Mouse (Mus musculus): ENCODE data around the gene Skil. TPM values are rescaled to one million over a fixed set of nuclear protein-coding genes. Genes with fewer than 3 reads are reported as not detected.

Gene Skil
- total RNA-seq (2014; rRNA removed): 46.2 and 51.3 TPM in 2 replicates
- 17.2 and 22.7 TPM in 2 replicates for polyA plus RNA-seq (2015; fragmentation: Nextera tagmentation; extraction: Ambion mirVana)

DNA sequence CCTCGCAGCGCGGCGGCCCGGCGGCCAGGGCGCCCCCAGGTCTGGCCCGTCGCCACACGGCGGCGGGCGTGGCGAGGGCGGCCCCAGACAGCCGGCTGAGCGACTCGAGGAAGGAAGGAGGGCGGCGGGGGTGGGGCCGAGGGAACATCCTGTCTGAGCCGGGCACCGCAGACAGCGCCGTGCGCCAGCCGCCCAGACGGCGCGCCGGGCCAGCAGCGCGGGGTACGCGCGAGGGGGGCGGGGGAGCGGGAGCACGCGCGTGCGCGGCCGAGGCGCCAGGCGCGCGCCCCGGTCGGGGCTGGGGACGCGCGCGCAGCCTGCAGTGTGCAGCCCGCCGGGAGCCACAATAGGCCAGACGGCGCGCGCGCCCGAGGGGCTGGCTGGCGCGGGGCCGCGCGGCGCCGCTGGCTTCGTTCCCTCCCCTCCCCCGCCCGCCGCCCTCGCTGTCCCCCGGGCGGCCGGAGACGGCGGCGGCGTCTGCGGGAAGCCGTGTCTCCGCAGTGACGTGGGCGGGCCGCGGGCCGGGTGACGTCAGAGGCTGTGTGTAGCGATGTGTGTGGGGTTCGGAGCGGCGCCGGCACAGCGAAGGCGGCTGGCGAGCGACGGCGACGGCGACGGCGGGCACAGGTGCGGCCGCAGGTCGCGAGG, at the start of gene Skil:
Skil (plus strand) TSS at position 528 of the 648 bp plus-strand sequence.
- H3K4me3 ChIP-seq (ENCODE audit: low read depth, low read length): peak within 1 kb of the TSS; percentile 74
- H3K4me1 ChIP-seq (ENCODE audit: insufficient read depth): peaks cover 18% of the 10 kb centered on the region; the same call in 1 of the 2 replicates
- peak within 1 kb of the TSS; percentile 86 for H3K9ac ChIP-seq
- no peaks in the 10 kb centered on the region for H3K9me3 ChIP-seq (ENCODE audit: low read length)
- 1% methylated on average over 30 of the region's 109 CpGs for WGBS
- H3K27me3 ChIP-seq (ENCODE audit: insufficient read depth, low read length): no peaks in the 10 kb centered on the region
- ATAC-seq (peak; percentile 91), DNase-seq (peak; percentile 97)
- peak within 1 kb of the TSS; percentile 99 for H3K27ac ChIP-seq (ENCODE audit: low read depth, low read length)
- H3K4me2 ChIP-seq (ENCODE audit: low read depth): peak within 1 kb of the TSS; percentile 92
- no peak for TF ChIP-seq CTCF (IDR thresholded peaks at IDR 0.05; ENCODE audit: low read depth)
- peaks cover 4% of the 10 kb centered on the region; the same call in 1 of the 2 replicates for H3K36me3 ChIP-seq (ENCODE audit: insufficient read depth)

DNA sequence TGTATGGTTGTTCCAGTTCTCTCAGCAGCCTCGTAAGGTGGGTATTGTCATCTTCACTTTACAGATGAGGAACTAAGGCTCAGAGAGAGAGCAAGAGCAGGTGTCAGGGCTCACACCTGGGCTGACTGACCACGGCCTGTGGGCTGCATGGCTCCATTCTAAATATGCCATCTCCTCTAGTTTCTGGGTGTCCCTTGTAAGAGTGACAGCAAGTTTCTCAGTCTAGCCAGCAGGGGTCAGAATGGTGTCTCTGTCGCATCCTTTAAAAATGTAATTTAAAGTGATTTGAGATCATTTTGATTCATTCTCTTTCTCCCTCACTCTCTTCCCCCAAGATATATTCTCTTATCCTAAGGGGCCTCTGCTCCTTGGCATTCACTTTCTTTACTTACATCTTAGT, 47.6 kb upstream of the Skil start:
- H3K4me2 ChIP-seq (ENCODE audit: low read depth): no peak overlapping the region
- H3K4me1 ChIP-seq (ENCODE audit: insufficient read depth): no peaks in the 10 kb centered on the region
- peak; percentile 36; the same call in 1 of the 2 replicates for ATAC-seq
- H3K9ac ChIP-seq: no peak overlapping the region
- no peaks in the 10 kb centered on the region for H3K9me3 ChIP-seq (ENCODE audit: low read length)
- H3K27me3 ChIP-seq (ENCODE audit: insufficient read depth, low read length): no peaks in the 10 kb centered on the region
- H3K27ac ChIP-seq (ENCODE audit: low read depth, low read length): no peak overlapping the region
- DNase-seq: peak; percentile 57
- no peak overlapping the region for H3K4me3 ChIP-seq (ENCODE audit: low read depth, low read length)
- TF ChIP-seq CTCF (IDR thresholded peaks at IDR 0.05; ENCODE audit: low read depth): peak; percentile 68
- WGBS: 77% methylated on average over 3 of the region's 3 CpGs
- peaks cover 18% of the 10 kb centered on the region for H3K36me3 ChIP-seq (ENCODE audit: insufficient read depth)

DNA sequence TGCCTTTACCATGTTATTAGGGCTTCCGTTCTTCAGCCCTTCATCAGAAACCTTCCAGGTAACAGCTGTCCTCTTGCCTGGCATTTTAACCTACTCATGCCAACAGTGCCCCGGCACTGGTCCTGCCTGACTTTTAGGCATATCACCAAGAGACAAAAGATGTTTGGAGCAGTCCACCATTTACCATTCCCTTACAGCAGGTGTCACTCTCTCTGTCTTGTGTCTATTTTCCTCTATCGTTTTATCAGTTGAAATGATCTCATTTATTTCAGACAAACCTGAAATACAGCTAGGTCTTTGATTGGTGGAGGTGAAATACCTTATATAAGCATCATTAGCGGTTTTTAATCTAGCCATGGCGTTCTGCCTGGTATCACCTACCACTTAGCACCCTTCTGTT, 45.8 kb upstream of the Skil start:
- H3K27me3 ChIP-seq (ENCODE audit: insufficient read depth, low read length): no peaks in the 10 kb centered on the region
- H3K4me2 ChIP-seq (ENCODE audit: low read depth): no peak overlapping the region
- 75% methylated on average over 5 of the region's 5 CpGs for WGBS
- no peak overlapping the region for H3K27ac ChIP-seq (ENCODE audit: low read depth, low read length)
- H3K4me1 ChIP-seq (ENCODE audit: insufficient read depth): no peaks in the 10 kb centered on the region
- H3K36me3 ChIP-seq (ENCODE audit: insufficient read depth): peaks cover 7% of the 10 kb centered on the region; the same call in 1 of the 2 replicates
- H3K4me3 ChIP-seq (ENCODE audit: low read depth, low read length): no peak overlapping the region
- no peaks in the 10 kb centered on the region for H3K9me3 ChIP-seq (ENCODE audit: low read length)
- TF ChIP-seq CTCF (IDR thresholded peaks at IDR 0.05; ENCODE audit: low read depth): peak; percentile 45
- no peak overlapping the region for H3K9ac ChIP-seq
- no peak for DNase-seq
- ATAC-seq: peak; percentile 8; the same call in 1 of the 2 replicates

DNA sequence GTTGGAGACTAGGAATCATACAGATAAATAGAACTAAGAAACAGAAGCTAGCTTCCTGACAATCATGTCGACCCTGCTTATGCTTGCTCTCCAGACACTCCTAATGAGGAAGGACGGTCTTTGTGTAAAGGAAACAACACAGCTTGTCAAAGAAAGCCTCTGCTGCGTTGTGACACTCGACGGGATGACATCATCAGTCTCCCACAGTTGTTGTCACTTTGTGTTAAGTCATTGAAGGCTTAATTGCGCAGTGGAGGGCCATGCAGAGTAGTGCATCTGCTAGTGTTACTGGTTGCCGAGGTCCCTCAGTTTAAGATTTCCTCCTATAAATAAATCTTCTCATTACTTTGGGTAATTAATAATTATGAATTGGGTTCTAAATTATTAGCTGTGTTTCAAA, 44.5 kb upstream of the Skil start:
- no peak overlapping the region for H3K4me2 ChIP-seq (ENCODE audit: low read depth)
- H3K27me3 ChIP-seq (ENCODE audit: insufficient read depth, low read length): no peaks in the 10 kb centered on the region
- H3K9me3 ChIP-seq (ENCODE audit: low read length): no peaks in the 10 kb centered on the region
- no peaks in the 10 kb centered on the region for H3K4me1 ChIP-seq (ENCODE audit: insufficient read depth)
- no peak for DNase-seq
- no peak overlapping the region for H3K4me3 ChIP-seq (ENCODE audit: low read depth, low read length)
- 0 out of 2 replicates have a peak, but pooled peaks cover 3% of the 10 kb centered on the region for H3K36me3 ChIP-seq (ENCODE audit: insufficient read depth)
- ATAC-seq: peak; percentile 44
- TF ChIP-seq CTCF (IDR thresholded peaks at IDR 0.05; ENCODE audit: low read depth): no peak
- WGBS: 23% methylated on average over 7 of the region's 7 CpGs
- no peak overlapping the region for H3K9ac ChIP-seq
- no peak overlapping the region for H3K27ac ChIP-seq (ENCODE audit: low read depth, low read length)

DNA sequence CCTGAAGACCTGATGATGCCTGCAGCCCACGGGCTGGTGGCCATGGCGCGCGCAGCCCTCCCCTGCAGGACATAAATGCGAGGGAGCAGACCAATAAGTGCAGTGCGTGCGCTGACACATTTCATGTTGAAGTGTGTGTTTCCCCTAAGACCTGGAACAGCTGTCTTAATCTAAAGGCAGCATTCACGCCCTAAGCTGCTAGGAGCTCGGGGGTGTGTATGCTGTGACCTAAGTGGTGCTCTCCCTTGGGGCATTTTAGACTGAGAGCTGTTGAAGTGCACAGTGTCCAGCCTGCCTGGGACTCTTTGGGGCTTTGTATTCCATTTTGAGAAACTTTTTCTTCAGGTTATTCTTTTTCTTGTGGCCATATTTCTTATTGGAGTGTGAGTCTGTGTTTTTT, 43.1 kb upstream of the Skil start:
- H3K4me1 ChIP-seq (ENCODE audit: insufficient read depth): no peaks in the 10 kb centered on the region
- no peaks in the 10 kb centered on the region for H3K9me3 ChIP-seq (ENCODE audit: low read length)
- ATAC-seq: no peak
- 79% methylated on average over 9 of the region's 9 CpGs for WGBS
- no peak overlapping the region for H3K9ac ChIP-seq
- H3K4me2 ChIP-seq (ENCODE audit: low read depth): no peak overlapping the region
- H3K27me3 ChIP-seq (ENCODE audit: insufficient read depth, low read length): no peaks in the 10 kb centered on the region
- no peak overlapping the region for H3K4me3 ChIP-seq (ENCODE audit: low read depth, low read length)
- H3K27ac ChIP-seq (ENCODE audit: low read depth, low read length): no peak overlapping the region
- 0 out of 2 replicates have a peak, but pooled peaks cover 3% of the 10 kb centered on the region for H3K36me3 ChIP-seq (ENCODE audit: insufficient read depth)
- TF ChIP-seq CTCF (IDR thresholded peaks at IDR 0.05; ENCODE audit: low read depth): no peak
- no peak for DNase-seq

DNA sequence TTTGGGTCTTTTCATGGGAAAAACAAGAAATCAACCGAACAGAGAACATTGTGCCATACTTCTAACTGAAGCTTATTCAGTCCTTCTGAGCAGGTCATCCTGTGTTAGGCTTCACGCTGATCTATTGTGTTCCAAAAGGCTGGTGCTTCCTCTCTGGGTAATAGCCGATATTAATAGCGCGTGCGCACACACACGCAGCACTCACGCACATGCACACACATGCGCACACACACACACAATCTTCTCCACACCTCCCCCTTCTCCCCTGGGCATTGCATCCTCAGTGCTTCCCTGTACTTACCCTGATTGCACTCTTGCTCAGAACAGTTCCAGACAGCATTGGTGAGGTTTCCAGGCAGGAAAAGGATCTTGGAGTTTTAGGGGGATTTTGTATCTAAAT, 41.7 kb upstream of the Skil start:
- no peak overlapping the region for H3K4me3 ChIP-seq (ENCODE audit: low read depth, low read length)
- 89% methylated on average over 9 of the region's 9 CpGs for WGBS
- ATAC-seq (no peak), DNase-seq (no peak)
- TF ChIP-seq CTCF (IDR thresholded peaks at IDR 0.05; ENCODE audit: low read depth): no peak
- no peaks in the 10 kb centered on the region for H3K9me3 ChIP-seq (ENCODE audit: low read length)
- no peak overlapping the region for H3K27ac ChIP-seq (ENCODE audit: low read depth, low read length)
- no peak overlapping the region for H3K4me2 ChIP-seq (ENCODE audit: low read depth)
- H3K4me1 ChIP-seq (ENCODE audit: insufficient read depth): no peaks in the 10 kb centered on the region
- no peak overlapping the region for H3K9ac ChIP-seq
- 0 out of 2 replicates have a peak, but pooled peaks cover 3% of the 10 kb centered on the region for H3K36me3 ChIP-seq (ENCODE audit: insufficient read depth)
- no peaks in the 10 kb centered on the region for H3K27me3 ChIP-seq (ENCODE audit: insufficient read depth, low read length)

DNA sequence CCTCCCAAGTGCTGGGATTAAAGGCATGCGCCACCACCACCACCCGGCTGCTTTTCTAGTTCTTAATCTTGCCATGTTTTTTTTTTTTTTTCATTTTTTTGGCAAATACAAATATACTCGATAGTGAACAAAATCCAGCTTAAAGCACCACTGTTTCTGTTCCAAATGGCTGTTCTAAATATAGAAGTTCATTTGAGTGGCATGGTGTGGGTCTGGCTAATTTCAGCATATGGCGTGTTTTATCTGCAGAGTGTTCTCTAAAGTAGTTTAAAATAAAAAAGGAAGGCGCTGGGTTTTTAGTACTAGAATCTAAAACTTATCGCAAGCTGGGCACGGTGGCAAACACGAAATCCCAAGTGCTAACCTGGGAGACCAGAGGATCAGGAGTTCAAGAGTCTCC, 40.0 kb upstream of the Skil start:
- Histone ChIP-seq H3K36me3 (ENCODE audit: insufficient read depth) (0 out of 2 replicates have a peak, but pooled peaks cover 3% of the 10 kb centered on the region), H3K27ac (ENCODE audit: low read depth, low read length) (no peak overlapping the region), H3K4me1 (ENCODE audit: insufficient read depth) (no peaks in the 10 kb centered on the region), H3K4me3 (ENCODE audit: low read depth, low read length) (no peak overlapping the region), H3K9me3 (ENCODE audit: low read length) (no peaks in the 10 kb centered on the region), H3K27me3 (ENCODE audit: insufficient read depth, low read length) (no peaks in the 10 kb centered on the region), H3K4me2 (ENCODE audit: low read depth) (no peak overlapping the region), H3K9ac (no peak overlapping the region)
- no peak for DNase-seq
- ATAC-seq: no peak
- TF ChIP-seq CTCF (IDR thresholded peaks at IDR 0.05; ENCODE audit: low read depth): no peak
- 81% methylated on average over 8 of the region's 8 CpGs for WGBS
